Mouse (Mus musculus) WW6 (cell line): ENCODE data around the gene Gm3633.
"Not testable (repeated sequence)": the region's sequence is repeated elsewhere in the genome, so short reads cannot be mapped to it uniquely, and the experiment has no call there.

Experiments used
- DNase-seq: peaks from one replicate; pipeline ENCODE4 v3.0.0-alpha.2; 2013; ENCODE audit warnings: low read depth, low spot score

Gene Gm3633

GRCm38 (mm10) chr14:42641817-42642216, at the start of gene Gm3633:
Gene Gm3633 (minus strand): TSS chr14:42641917.
- not testable (repeated sequence) for DNase-seq

- DNase-seq = not testable (repeated sequence)
These were observed 13.9 kb upstream of the Gm3633 start, which contains the start of gene Gm10378 for GRCm38 (mm10) chr14:42655638-42656037. Gene Gm10378 (plus strand): TSS chr14:42655938.

- not testable (repeated sequence) for DNase-seq
These were observed 41.9 kb downstream of the Gm3633 start, which contains the start of gene Gm17124 for GRCm38 (mm10) chr14:42599782-42600181. Gene Gm17124 (minus strand): TSS chr14:42599882.
